Mouse (Mus musculus): Measurements from ENCODE around the gene Tmtc2.

Tmtc2 gene

DNA sequence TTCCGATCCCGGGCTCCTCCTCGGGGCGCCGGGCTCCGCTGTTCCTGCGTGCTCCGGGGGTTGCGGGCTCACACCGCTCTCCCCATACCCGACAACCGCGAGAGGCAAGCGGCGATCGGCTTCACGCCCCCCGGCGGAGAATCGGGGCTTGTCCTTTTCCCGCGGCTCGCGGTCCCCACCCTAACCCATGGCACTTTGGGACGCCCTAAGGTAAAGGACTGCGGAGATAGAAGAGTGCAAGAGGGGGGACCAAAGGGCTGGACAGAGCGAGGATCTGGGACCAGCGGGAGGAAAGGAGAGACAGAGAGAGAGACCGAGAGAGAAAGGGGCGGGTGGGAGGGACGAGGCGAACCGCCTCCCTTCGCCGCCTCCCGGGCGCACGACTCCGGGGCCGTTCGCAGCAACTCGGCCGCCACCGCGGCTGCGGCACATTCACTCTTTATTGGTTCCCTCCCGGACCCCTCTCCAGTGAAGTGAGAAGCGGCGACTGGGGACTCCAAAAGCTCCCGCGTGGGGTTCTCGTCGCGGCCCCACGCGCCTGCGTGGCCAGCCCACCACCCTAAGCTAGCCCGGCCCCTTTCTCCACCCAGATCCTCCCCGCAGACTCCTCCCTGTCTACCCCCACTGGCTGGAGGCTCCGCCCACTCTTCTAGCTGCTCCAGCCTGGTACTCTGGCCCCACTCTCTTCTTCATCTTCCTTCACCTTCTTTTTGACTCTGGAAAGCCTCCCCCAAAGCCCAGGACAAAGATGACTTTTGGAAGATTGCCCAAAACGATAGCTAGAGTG lies at the start of gene Tmtc2:
Gene Tmtc2 (minus strand): TSS at position 544 of the 787 bp plus-strand sequence.
- peak; percentile 84 to 87 for DNase-seq (ENCODE audit: low spot score in 2 of 2)

- DNase-seq (ENCODE audit: low spot score in 2 of 2) = no peak
Measured at GRCm38 (mm10) chr10:105612117-105612516, 37.9 kb upstream of the Tmtc2 start.

DNA sequence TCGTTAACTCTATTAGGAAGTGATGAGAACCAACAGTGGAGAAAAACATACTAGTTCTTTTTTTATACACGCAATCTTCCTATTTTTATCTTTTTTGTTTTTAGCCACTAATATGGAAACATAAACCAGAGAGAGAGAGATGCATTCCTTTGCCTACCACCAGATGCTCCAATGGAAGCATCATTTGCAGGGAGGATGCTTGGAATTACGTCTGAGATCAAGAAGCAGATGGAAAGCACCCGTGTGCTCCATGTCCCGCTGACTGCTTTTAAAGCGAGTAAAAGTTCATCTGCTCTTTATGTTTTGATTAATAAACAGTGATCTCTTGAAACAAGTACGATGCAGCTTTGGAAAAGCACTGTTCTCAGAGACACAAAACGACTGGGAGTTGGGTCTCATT lies 24.6 kb upstream of the Tmtc2 start:
- DNase-seq (ENCODE audit: low spot score in 2 of 2) = no peak

DNA sequence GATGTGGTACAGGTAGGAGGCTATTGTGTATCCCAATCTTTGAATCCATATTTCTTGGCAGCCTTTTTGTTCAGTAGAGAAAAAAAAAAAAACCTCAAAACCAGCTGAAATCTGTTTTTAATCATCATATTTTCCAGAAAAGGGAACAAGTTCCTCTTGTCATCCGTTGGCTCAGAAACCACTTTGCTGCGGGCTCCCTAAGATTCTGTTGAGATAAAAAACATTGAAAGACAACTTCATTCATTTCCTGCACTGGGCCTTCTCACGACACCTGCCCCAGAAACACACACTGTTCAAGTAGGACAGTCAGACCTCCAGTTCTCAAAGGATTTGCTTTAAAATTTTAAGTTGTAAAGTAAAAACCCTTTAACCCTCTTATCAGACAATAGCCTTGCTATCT lies 23.0 kb upstream of the Tmtc2 start:
- no peak for DNase-seq (ENCODE audit: low spot score in 2 of 2)

- no peak for DNase-seq (ENCODE audit: low spot score in 2 of 2)
Measured at GRCm38 (mm10) chr10:105595480-105596102, 21.3 kb upstream of the Tmtc2 start.

DNA sequence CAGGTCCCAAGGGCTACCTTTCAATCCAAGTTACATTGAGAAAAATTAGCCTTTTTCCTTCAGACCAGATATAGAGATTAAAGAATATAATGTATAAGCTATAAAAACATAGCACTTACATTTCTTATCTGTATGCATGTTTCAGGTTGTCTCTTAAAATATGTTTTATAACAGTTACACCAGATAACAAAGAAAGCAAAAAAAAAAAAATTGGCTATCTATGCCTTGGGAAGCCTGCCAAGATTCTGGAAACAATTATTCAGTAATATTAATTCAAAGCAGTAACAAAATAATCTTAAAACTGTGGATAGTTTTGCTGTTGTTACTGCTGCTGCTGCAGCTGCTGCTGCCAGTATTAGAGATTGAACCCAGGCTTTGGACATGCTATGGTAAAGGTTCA lies 13.9 kb upstream of the Tmtc2 start:
- no peak for DNase-seq (ENCODE audit: low spot score in 2 of 2)

DNA sequence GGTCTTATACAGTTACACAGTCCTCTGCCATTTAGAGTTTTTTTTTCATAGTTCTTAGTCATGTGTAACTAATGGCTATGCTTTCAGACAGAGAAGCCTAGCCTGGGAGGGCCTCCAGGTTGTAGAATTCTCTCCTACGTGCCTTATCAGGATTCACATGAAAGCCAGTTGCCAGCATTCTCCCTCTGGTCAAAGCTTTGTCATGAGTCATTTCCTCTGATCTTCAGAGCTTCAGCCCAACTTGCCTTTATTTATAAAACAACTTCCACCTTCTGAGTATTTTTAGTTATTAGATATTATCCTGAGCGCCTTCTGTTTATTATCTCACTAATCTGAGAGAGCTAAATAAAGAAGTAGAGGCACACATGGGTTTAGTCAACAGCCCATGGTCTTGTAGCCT lies 5.1 kb upstream of the Tmtc2 start:
- DNase-seq (ENCODE audit: low spot score in 2 of 2) = no peak

- DNase-seq (ENCODE audit: low spot score in 2 of 2) = no peak
Measured at GRCm38 (mm10) chr10:105578291-105578845, 4.1 kb upstream of the Tmtc2 start.

- DNase-seq (ENCODE audit: low spot score in 2 of 2) = peak; percentile 92 to 94
Measured at GRCm38 (mm10) chr10:105574695-105575660, 727 bp upstream of the Tmtc2 start.

DNA sequence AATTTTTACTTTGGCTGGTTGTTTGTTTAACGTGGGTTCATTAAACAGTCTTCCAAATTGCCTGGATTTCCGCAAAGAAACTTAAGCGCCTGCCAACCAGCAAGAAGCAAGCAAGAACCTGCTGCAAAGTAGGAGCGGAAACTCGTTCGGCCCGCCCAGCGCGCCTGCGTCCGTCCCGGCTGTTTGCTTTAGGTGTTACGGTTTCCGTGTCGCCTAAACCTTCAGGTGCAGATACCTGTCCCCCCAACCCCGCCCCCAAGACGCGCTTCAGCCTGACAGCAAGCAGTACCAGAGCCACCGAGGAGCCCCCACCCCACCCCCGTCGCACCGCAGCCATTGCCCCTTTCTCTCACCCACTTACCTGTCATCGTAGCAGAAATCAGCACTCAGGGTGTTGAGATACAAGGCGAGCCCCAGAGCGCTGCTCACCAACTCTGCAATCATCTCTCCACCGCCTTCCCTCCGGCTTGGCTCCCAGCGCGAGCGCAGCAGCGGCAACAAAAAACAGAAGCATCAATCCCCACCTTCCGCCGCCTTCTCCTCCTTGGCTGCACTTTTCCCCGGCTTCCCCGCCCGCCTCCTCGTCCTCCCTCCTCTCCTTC lies 844 bp downstream of the Tmtc2 start:
- DNase-seq (ENCODE audit: low spot score in 2 of 2) = peak; percentile 41 to 71

DNA sequence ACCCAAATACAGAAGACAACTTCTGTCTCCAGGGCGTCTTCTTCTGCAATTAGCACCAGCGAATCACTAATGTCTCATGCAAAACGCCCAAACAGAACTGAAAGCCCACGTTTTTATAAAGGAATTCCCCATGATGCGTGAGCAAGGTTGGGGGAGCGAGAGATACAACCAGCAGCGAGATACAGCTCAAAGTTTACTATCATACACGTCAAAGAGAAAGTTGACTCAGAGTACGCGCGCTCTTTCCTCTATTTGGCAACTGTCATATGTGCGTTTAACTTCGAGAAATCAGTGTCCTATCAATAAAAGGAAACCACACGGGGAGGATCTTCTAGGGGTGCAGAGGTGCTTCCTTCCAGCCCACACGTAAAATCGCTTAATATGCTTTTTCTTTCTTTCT lies 1.4 kb downstream of the Tmtc2 start:
- no peak for DNase-seq (ENCODE audit: low spot score in 2 of 2)

DNA sequence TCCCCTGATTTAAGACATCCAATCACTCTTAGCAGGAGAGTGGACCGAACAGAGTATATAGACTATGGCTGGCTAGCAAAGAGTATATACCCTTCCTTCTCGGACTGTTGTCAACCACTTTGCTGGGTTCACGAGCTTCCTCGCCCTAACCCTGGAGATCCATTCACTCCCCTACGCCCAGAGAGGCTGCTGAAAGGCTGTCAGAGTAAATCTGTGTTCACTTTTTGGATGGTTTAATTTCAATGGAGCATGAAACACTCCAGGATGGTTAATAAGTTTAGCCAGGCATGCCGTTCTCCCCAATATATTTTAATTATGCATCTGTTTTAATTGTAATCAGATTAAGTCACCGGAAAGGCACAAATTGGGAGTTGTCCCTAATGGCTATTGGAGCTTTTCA lies 1.9 kb downstream of the Tmtc2 start:
- no peak for DNase-seq (ENCODE audit: low spot score in 2 of 2)

DNA sequence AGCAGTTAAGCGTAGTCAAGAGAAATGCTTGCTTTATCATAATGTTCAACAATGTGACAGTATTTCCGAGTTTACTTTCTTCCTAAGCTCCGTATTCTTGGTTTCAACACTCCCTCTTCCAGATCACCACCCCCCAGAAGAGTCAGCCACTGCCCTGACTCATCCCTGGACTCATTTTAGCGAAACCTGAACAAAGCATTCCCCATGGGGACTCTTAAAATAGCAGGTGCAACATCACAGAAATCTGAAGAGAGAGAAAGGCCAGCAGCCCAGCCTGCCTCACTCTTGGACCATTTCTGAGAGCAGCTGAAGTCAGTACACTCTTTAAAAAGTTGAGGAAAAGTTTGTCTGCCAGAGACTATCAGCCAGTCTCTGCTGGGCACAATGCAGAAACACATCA lies 2.4 kb downstream of the Tmtc2 start:
- no peak for DNase-seq (ENCODE audit: low spot score in 2 of 2)

GRCm38 (mm10) chr10:105571019-105571418 lies 3.2 kb downstream of the Tmtc2 start:
- DNase-seq (ENCODE audit: low spot score in 2 of 2) = no peak

DNA sequence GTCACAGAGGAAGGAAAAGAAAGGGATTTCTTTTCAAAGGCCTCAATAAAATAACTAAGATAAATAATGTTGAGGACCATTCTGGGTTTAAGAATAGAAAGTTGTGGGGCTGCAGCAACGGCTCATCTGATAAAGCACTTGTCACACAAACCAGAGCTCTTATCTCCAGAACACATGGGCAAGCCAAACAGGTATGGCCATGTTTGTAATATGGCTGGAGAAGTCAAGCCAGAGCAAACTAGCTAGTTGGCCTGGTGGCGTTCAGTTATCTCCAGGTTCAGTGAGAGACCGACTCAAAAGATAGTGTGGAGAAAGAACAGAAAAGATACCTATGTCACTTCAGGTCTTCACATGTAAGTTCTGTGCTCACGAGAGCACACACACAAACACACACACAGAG lies 4.7 kb downstream of the Tmtc2 start:
- DNase-seq (ENCODE audit: low spot score in 2 of 2) = no peak

GRCm38 (mm10) chr10:105567825-105568531 lies 6.3 kb downstream of the Tmtc2 start:
- no peak for DNase-seq (ENCODE audit: low spot score in 2 of 2)

GRCm38 (mm10) chr10:105561548-105561947 lies 12.7 kb downstream of the Tmtc2 start:
- no peak for DNase-seq (ENCODE audit: low spot score in 2 of 2)

DNA sequence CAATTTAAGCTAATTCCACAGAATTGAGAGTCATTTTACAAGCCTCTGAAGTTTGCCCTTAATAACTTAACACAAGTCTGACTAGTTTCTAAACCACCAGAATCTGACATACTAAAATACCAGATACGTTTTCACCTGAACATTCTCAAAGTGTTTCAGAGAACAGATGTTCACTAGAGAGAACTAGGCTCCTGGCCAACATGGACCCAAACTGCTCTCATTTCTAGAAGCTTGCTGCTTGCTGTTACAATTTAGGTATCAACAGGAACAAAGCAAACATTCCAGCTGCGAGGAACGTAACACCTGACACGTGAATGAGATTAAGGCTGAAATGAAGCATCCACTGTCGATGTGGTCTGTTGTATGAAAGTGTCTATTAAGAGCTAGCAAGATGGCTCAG lies 16.7 kb downstream of the Tmtc2 start:
- no peak for DNase-seq (ENCODE audit: low spot score in 2 of 2)

GRCm38 (mm10) chr10:105556890-105557572 lies 17.2 kb downstream of the Tmtc2 start:
- no peak for DNase-seq (ENCODE audit: low spot score in 2 of 2)

GRCm38 (mm10) chr10:105554153-105554552 lies 20.1 kb downstream of the Tmtc2 start:
- no peak for DNase-seq (ENCODE audit: low spot score in 2 of 2)
